Mouse (Mus musculus) ES-E14 (cell line): ENCODE measurements around the gene Mamld1. TPM values are rescaled to one million over a fixed set of nuclear protein-coding genes. Genes with fewer than 3 reads are reported as not detected.

ENCODE experiments used
- DNase-seq: peaks from one replicate; pipeline ENCODE4 v3.0.0-alpha.2; 2013; ENCODE audit warnings: low read depth, low spot score
- H3K27ac ChIP-seq: 2 replicates; pipeline ENCODE4 v1.5.1; 2012; ENCODE audit warnings: low read depth, mild to moderate bottlenecking, low read length, moderate library complexity, mixed read lengths; ENCODE audit not compliant: poor library complexity, insufficient read depth, severe bottlenecking
- H3K36me3 ChIP-seq: 2 replicates; pipeline ENCODE4 v1.6.1; 2012; ENCODE audit warnings: mild to moderate bottlenecking, low read length, moderate library complexity, mixed read lengths; ENCODE audit not compliant: control insufficient read depth, poor library complexity, insufficient read depth, severe bottlenecking
- H3K4me1 ChIP-seq, 2 experiments: fragments of 150-350 bp in 1 of 2; sonication (generic) in 1 of 2; 2 replicates each; pipeline ENCODE4 v1.6.1; 2012; ENCODE audit warnings: low read length in 2 of 2, mild to moderate bottlenecking in 1 of 2, mixed read lengths in 1 of 2; ENCODE audit not compliant: control insufficient read depth in 2 of 2, insufficient read depth in 2 of 2, poor library complexity in 1 of 2
- H3K4me3 ChIP-seq, 2 experiments: fragments of 150-350 bp in 1 of 2; sonication (generic) in 1 of 2; 2 replicates each; pipeline ENCODE4 v1.5.1; 2012; ENCODE audit warnings: low read length in 2 of 2, low read depth in 1 of 2, mild to moderate bottlenecking in 1 of 2, mixed read lengths in 1 of 2; ENCODE audit not compliant: insufficient read depth in 1 of 2, poor library complexity in 1 of 2, severe bottlenecking in 1 of 2
- H3K9ac ChIP-seq: 2 replicates; pipeline ENCODE4 v1.6.1; 2012; ENCODE audit warnings: low read depth, mild to moderate bottlenecking, low read length, mixed read lengths; ENCODE audit not compliant: poor library complexity, insufficient read depth, severe bottlenecking
- H3K9me3 ChIP-seq: fragments of 150-350 bp; sonication (generic); 2 replicates; pipeline ENCODE4 v1.6.1; 2012; ENCODE audit warnings: low read depth, mild to moderate bottlenecking, low read length; ENCODE audit not compliant: control insufficient read depth, insufficient read depth
- CHD2 ChIP-seq: IDR thresholded peaks from 2 replicates; pipeline ENCODE4 v1.6.1; 2014; ENCODE audit warnings: mild to moderate bottlenecking, low read depth, low read length, inconsistent platforms
- HCFC1 ChIP-seq: IDR thresholded peaks from 2 replicates; pipeline ENCODE4 v1.6.1; 2012; ENCODE audit warnings: low read length, inconsistent platforms, borderline replicate concordance; ENCODE audit not compliant: insufficient read depth
- MAFK ChIP-seq: IDR thresholded peaks from 2 replicates; pipeline ENCODE4 v1.6.1; 2014; ENCODE audit warnings: mild to moderate bottlenecking, low read depth, low read length, inconsistent platforms; ENCODE audit not compliant: insufficient read depth
- ZC3H11A ChIP-seq: IDR thresholded peaks from 2 replicates; pipeline ENCODE4 v1.6.1; 2012; ENCODE audit warnings: low read depth, mild to moderate bottlenecking, inconsistent platforms, low read length, borderline replicate concordance
- ZNF384 ChIP-seq: IDR thresholded peaks from 2 replicates; pipeline ENCODE4 v1.6.1; 2012; ENCODE audit warnings: low read depth, low read length, inconsistent platforms
- in situ Hi-C, 2 experiments: fragments of 600-800 bp; cut with MboI; formaldehyde crosslinking; loops; one replicate each; pipeline ENCODE4 v1.15.1; 2025; ENCODE audit warnings: low sequenced_read_pairs in 2 of 2, inconsistent platforms in 1 of 2; ENCODE audit not compliant: unreplicated experiment in 2 of 2
- total RNA-seq: library from RNA; depleted of rRNA; stranded (reverse); fragments of 300-350 nt; gene quantifications from 2 replicates; pipeline ENCODE4 v1.2.3, GENCODE M21; 2012

Mamld1 gene
- total RNA-seq, 1 experiment = 0.13 TPM

DNA sequence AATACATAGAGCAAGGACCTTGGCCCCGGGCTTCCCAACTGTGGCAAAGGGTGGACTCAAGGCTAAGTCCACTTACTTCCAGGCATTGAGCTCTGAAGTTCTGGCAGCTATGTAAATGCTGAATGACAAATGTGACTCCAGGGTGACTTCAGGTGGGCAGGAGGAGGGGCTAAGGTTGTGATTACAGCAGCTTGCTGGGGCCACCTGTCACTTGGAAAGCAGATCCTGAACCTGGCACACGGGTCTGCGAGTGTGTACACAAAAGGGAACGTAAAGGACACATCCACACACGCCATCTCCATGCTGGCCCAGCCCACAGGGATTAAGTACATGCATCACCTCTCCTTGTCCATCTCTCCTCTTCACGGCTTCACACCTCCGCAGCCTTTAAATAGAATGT, 75.0 kb downstream of the Mamld1 start:
- Histone ChIP-seq H3K9ac (no peak overlapping the region), H3K4me3 (no peak overlapping the region), H3K9me3 (no peaks in the 10 kb centered on the region), H3K4me1 (no peaks in the 10 kb centered on the region), H3K36me3 (no peaks in the 10 kb centered on the region), H3K27ac (no peak overlapping the region)
- TF ChIP-seq ZNF384 (no peak), CHD2 (no peak), MAFK (no peak), ZC3H11A (no peak)
- in situ Hi-C loops = no loop called here
- no peak for DNase-seq

DNA sequence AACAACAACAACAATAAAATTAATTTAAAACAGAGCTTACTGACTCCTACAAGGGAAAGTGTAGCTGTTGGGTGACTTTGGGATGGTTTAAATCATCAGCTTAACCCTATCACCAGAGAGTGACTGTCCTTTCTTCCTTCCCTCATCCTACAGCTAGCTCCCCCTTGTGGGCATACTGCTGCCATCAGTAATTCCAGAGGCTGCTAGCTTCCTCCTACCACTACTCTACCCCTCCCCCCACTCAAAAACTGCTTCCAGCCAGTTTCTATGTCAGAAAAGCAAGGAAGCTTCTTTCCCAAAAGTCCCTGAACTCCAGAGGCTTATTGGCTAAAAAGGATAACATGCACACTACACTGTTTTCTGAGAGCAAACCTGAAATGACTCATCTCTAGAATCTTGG, 81.4 kb downstream of the Mamld1 start:
- H3K9ac ChIP-seq = no peak overlapping the region
- DNase-seq = peak; percentile 55
- no peak overlapping the region for H3K4me3 ChIP-seq
- no peaks in the 10 kb centered on the region for H3K36me3 ChIP-seq
- in situ Hi-C loops = no loop called here
- H3K4me1 ChIP-seq = no peaks in the 10 kb centered on the region
- no peak overlapping the region for H3K27ac ChIP-seq
- TF ChIP-seq CHD2 (no peak), ZC3H11A (no peak), ZNF384 (no peak), MAFK (no peak), HCFC1 (no peak)
- H3K9me3 ChIP-seq = no peaks in the 10 kb centered on the region

DNA sequence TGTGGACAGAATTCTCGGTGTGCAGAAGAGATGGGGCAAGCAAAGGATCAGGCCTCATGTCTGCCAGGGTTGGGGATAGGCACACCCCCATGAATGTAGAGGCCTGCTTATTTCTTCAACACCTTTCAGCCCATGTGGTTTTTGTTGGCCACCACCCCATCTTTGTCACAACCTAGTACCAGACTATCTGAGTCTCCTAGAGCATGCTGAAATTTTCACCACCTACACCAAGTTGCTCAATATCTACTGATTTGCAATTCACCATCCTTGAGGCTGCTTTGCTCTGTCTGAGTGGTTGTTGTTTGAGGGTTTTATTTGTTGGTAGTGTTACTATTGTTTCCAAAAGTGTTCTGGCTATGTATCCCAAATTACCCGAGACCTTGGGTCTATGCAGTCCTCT, 91.3 kb downstream of the Mamld1 start:
- DNase-seq = no peak
- Histone ChIP-seq H3K4me1 (no peaks in the 10 kb centered on the region), H3K27ac (no peak overlapping the region), H3K9me3 (no peaks in the 10 kb centered on the region), H3K36me3 (no peaks in the 10 kb centered on the region), H3K4me3 (no peak overlapping the region), H3K9ac (no peak overlapping the region)
- in situ Hi-C loops = no loop called here
- TF ChIP-seq HCFC1 (no peak), CHD2 (no peak), MAFK (no peak), ZC3H11A (no peak), ZNF384 (no peak)

DNA sequence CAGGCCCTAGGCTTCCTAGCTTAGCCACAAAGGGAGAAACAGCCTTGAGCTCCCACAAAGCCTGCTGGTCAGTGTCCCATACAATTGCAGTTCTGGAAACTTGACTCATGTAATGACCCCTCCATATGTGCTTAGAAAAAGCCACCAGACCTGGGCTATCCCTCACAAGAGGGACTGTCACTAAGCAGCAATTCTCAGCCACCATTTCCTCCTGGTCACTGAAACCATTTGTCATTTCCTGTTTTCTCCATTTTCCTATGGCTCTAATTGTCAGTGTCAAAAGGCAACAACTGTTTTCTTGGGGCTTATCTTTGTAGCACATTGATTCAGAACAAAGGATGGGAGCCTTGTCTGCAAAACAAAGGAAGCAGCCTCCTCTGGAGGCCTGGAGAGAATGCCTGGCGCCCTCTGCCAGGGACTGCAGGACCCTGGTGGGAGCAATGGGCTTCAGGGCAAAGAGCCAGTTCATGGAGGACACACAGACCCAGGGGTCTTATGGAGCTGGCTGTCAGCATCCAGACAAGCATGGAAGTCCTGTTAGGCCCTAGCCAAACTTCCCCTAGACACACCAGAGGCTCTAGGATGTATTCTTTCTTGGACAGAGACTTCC, 99.5 kb downstream of the Mamld1 start:
- TF ChIP-seq ZC3H11A (no peak), HCFC1 (no peak), CHD2 (no peak), ZNF384 (no peak), MAFK (no peak)
- DNase-seq = no peak
- in situ Hi-C loops = no loop called here
- Histone ChIP-seq H3K27ac (no peak overlapping the region), H3K4me3 (no peak overlapping the region), H3K36me3 (no peaks in the 10 kb centered on the region), H3K4me1 (no peaks in the 10 kb centered on the region), H3K9me3 (no peaks in the 10 kb centered on the region), H3K9ac (no peak overlapping the region)

DNA sequence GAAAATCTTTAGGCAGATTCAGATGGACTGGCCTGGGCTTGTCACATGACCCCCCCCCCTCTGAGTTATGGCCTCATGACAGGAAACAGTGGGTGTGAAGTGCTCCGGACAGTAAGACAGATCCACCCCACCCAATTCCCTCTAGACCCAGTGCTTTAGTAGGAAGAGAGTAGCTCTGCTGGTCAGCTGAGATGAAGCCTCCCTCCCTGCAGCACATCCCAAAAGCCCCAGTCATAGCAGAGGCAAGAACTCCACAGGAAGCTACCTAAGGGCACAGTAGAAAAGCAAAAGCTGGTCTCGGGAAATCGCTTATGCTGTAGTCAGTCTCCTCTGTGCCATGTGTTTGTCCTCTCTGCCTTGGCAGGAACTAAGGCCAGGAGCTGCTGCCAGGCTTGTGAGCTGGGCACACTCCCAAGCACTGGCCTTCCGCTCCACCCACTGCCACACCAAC, 100.5 kb downstream of the Mamld1 start:
- TF ChIP-seq HCFC1 (no peak), ZC3H11A (no peak), CHD2 (no peak), ZNF384 (no peak)
- H3K9ac ChIP-seq = no peak overlapping the region
- H3K9me3 ChIP-seq = no peaks in the 10 kb centered on the region
- no peak for DNase-seq
- no peaks in the 10 kb centered on the region for H3K36me3 ChIP-seq
- H3K27ac ChIP-seq = no peak overlapping the region
- H3K4me1 ChIP-seq = no peaks in the 10 kb centered on the region
- in situ Hi-C loops = no loop called here
- H3K4me3 ChIP-seq = no peak overlapping the region
